Mouse (Mus musculus) thymus, postnatal 10 days (tissue): ENCODE measurements around the gene Jph3.

Source experiments
- DNase-seq, 2 experiments: peaks; one replicate each; pipeline ENCODE4 v3.0.0; 2021; ENCODE audit warnings: low spot score in 2 of 2

The Jph3 gene

DNA sequence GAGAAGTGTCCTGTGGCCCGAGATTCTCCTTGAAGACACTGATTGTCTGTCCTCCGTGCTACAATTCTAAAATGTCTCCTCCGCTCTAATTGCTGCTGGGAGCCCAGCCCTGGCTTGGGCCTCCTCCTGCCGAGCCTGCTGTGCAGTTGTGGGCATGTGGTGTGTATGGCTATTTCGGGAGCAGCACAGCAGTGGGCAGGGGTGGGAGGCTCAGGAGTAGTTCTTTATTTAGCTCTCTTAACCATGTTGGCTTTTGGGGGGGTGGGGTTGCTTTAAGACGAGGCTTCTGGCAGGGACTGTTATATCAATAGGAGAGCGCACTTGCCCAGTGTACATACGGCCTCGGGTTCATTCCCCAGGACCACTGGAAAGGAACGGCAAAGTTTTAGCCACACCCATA is 57.1 kb downstream of the Jph3 start:
- no peak for DNase-seq

DNA sequence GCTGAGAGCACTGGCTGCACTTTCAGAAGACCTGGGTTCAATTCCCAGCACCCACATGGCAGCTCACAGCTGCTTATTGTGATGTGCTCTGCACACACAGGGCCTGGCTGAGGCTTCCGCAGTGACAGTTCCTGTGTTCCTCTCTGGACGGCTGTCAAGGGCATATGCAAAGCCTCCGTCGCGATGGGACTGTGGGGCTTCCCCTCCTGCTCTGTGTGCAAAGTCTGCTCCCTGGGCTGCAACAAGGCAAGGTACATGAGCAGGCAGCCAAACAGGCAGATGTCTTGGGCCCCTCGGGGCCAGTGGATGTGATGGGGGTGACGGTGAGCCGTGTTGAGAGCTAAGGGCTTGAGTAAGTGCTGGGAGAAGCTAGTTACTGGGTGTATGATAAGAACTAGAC is 59.4 kb downstream of the Jph3 start:
- DNase-seq, result no peak

GRCm38 (mm10) chr8:121792159-121792558 is 62.7 kb downstream of the Jph3 start:
- no peak for DNase-seq

GRCm38 (mm10) chr8:121792627-121793026 is 63.2 kb downstream of the Jph3 start:
- no peak for DNase-seq

DNA sequence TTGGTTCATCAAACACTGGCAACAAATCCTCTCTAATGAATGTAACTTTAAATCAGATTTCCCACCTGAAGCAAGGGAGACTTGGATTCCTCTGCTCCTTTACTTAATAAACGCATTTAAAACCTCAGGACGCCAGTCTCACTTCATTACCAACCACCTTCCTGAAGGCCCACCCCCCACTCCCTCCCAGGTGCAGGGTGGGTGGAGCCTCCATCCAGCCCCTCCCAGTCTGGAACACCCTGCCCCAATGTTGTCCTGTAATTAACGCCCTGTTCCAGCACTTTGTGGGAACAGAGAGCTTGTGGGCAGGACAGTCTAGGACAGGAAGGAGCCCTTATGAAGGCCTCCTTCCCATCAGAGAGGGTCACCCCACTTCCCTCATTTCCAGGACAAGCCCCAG is 64.7 kb downstream of the Jph3 start:
- no peak for DNase-seq

GRCm38 (mm10) chr8:121795461-121795860 is 66.0 kb downstream of the Jph3 start:
- DNase-seq, result no peak

DNA sequence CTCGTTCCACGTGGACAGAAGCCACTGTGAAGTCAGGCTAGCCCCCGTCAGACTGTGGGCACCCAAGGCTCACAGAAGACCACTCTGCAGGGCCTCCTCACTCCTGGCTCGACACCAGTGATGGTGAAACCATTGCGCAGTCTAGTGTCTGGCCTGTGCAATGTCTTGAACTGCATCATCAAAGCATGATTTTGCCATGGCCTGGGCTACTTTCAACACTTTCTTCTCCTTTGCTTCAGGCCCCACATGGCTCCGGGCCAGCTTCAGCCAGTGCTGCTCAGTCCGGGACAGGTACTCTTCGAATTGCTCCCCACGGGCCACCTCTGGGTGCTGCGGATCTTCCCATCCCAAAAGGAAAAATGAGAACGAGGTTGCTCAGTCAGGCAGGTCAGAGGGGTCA is 67.0 kb downstream of the Jph3 start:
- no peak for DNase-seq

DNA sequence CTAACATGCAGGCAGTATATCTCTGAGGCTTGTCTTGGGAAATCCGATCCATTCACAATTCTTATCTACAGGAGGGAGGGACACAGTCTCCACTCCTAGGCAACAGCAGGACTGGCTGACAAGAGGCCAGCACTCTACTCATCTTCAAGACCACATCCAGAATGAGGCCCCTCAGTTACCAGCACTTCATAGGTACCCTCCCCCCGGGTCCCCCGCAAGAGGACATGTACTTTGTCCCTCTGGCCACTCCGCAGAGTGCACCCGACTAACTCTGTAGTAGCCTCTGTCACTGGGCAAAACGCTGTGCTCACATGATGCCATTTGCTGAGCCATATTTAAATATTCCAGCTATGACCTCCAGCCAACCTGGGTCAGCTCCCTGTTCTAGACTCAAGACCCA is 69.0 kb downstream of the Jph3 start:
- no peak for DNase-seq

DNA sequence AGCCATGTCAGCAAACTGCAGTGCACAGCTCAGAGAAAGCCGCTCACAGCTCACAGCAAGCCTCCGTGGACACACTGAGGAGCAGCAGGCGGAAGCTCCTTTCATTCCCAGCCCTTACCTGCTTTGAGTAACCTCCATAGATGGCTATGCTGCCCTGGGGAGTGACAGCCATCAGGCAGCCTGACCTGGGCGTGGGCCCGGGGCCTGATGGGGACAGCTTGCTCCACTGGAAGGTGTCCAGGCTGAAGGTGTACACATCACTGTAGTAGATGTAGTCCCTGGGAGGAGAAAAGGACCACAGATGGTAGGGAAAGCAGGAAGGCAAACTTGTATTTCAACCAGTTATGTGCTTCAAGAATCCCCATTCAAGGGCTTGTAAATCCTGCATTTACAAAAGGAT is 75.4 kb downstream of the Jph3 start:
- no peak for DNase-seq

DNA sequence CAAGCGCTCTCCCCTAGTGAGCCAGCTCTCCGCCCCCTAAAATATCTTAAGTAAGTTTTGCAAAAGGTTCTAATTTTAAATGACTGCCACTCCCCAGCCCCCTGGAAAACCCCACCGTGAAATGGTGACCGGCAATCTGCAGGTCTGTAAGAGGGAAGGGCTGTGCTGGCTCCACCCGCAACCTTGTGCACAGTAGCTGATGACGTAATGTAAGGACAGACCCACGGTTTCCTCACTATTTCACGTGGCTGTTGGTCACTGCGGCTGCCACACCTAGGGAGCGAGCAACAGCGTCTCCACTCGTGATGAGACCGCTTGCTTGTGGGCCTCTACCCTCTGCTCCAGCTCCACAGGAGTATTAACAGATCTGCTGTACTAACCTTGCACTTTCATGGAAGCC is 76.7 kb downstream of the Jph3 start:
- DNase-seq, result no peak

- no peak for DNase-seq
Observed at GRCm38 (mm10) chr8:121808032-121808431, 78.6 kb downstream of the Jph3 start.

GRCm38 (mm10) chr8:121809524-121810155 is 80.2 kb downstream of the Jph3 start:
- no peak for DNase-seq

GRCm38 (mm10) chr8:121811502-121811901 is 82.1 kb downstream of the Jph3 start:
- DNase-seq, result no peak

- no peak for DNase-seq
Observed at GRCm38 (mm10) chr8:121811931-121812570, 82.6 kb downstream of the Jph3 start.

DNA sequence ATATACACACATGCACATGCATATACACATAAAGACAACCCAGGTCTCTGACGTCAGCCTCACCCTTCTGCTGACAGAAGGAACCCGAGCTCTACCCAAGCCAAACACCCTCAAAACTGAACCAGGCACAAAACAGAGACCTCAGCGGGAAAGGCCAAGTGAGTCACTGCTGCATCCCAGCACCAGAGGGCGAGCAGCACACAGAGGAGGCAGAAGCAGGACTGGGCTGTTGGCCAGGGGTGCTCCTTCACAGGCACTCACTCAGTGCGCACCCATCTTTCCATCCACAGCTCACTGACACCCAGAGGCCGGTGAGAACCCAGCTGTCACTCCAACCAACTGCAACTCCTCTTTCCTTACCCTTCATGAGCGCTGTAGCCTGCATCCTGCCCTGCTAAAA is 88.8 kb downstream of the Jph3 start:
- no peak for DNase-seq

DNA sequence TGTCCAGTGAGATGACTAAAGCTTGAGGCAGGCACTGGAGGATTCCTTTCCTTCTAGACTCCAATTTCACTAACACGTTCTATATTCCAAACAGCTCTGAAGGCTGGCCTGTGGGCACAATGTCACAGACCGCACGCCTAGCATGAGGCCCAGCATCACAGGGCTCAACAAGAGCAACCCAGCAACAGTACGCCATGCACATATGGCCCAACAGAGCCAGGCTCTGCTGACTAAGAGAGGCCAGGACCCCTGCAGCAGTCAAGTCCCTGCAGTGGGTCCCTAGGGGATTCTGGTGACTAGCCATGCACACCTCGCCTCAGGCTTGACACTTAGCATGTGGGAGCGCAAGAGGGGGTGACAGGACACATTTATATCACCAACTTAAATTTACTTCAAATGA is 91.4 kb downstream of the Jph3 start:
- DNase-seq, result no peak

- no peak for DNase-seq
Observed at GRCm38 (mm10) chr8:121821320-121821719, 91.9 kb downstream of the Jph3 start.

- DNase-seq, result no peak
Observed at GRCm38 (mm10) chr8:121821770-121822169, 92.3 kb downstream of the Jph3 start.

GRCm38 (mm10) chr8:121827726-121828125 is 98.3 kb downstream of the Jph3 start:
- DNase-seq, result no peak

GRCm38 (mm10) chr8:121828376-121829023 is 99.1 kb downstream of the Jph3 start:
- no peak for DNase-seq

DNA sequence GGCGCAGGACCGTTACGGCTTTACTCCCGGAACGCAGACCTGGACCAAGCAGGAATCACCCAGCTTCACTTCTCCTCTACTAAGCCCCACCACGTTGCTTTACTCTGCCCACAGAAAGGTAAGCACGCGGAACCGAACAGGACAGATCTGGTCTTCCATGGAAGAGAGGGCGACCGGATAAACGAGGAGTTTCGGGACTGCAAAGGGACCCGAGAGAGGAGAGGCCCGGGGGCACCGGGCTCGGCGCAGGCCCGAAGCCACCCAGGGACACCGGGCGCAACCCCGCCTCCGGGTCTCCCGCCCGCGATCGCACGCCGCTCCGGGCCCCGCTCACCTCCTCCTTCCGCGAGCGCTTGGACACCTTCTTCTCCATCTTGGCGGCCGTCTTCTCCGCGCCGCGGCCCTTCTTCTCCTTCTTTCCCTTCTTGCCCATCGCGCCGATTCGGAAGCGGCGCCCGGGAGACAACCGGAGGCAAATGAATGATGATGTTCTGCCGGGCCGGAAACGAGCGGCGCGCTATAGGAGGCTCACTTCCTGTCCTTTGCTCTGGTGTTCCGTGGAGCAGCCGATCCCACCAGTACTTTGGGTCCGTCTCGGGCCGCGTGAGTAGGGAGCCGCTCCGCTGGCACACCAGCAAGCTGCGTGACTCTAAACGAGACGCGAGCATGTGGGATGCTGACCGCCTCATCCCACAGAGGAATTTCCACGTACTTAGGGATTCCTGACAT is 99.8 kb downstream of the Jph3 start, which contains the start of gene Klhdc4:
Gene Klhdc4, minus strand, starts transcription at position 522 of the 729 bp plus-strand sequence.
- DNase-seq, result peak; percentile 67 to 83

DNA sequence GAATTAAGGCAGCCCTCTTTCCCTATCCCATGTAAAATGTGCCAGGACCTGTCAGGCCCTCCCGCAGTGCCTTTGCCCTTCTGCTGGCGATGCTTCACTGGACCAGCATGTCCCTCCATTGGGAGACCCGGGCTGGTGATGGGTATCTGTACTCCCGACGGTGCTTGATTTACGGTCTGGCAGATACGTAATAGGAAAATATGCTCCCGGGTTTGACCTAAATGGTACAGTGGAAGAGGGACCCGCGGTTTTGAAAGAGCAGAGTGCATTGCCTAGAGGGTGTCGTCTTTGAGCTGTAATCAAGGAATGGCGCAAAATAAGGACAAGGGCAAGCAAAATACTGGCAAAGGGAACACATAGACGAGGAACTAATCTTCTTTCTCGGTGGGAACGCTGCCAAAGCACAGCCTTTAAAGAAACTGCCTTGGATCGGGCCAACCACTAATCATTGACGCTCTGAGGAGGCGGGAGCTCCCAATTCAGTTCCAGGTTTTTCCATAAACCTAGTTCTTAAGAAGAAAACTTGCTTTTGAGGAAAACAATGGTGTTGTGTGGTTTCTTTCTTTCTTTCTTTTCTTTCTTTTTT is 100.4 kb downstream of the Jph3 start:
- no peak for DNase-seq
